Mouse (Mus musculus) gonadal fat pad, adult 2 months (tissue): ENCODE results near the gene Oxct2a. TPM values are rescaled to one million over a fixed set of nuclear protein-coding genes. Genes with fewer than 3 reads are reported as not detected.

Experiments used
- DNase-seq: peaks from one replicate; pipeline ENCODE4 v3.0.0-alpha.2; 2012; ENCODE audit warnings: low read depth
- polyA plus RNA-seq: library from polyadenylated mRNA; depleted of rRNA; stranded (reverse); fragments of >200 nt; gene quantifications from 2 replicates; pipeline ENCODE4 v1.2.3, GENCODE M21; 2012; rRNA removed

Gene Oxct2a
- polyA plus RNA-seq, 1 experiment: 1.5 TPM

- DNase-seq: no peak
Measured at GRCm38 (mm10) chr4:123280117-123280516, 43.3 kb downstream of the Oxct2a start.

Other genes starting within 250 kb of the Oxct2a start
- 0.13 and 0.20 TPM in 2 replicates for gene Bmp8b, start 218.5 kb downstream of the Oxct2a start, polyA plus RNA-seq
- gene Oxct2b, start 207.4 kb downstream of the Oxct2a start, polyA plus RNA-seq: 2.0 and 2.5 TPM in 2 replicates
- 13.5 and 15.4 TPM in 2 replicates for gene Ppie, start 183.7 kb downstream of the Oxct2a start, polyA plus RNA-seq
- 0.18 and 0.95 TPM in 2 replicates for gene Hpcal4, start 140.4 kb downstream of the Oxct2a start, polyA plus RNA-seq
- gene Nt5c1a, start 122.1 kb downstream of the Oxct2a start, polyA plus RNA-seq: 0.23 and 0.31 TPM in 2 replicates
- 7.3 and 8.5 TPM in 2 replicates for gene Heyl, start 90.1 kb downstream of the Oxct2a start, polyA plus RNA-seq
- gene Pabpc4, start 61.3 kb downstream of the Oxct2a start, polyA plus RNA-seq: 58.2 and 64.0 TPM in 2 replicates
- gene Bmp8a, start 19.6 kb upstream of the Oxct2a start, polyA plus RNA-seq: 3.1 and 6.7 TPM in 2 replicates